ENCODE assay signal across 8 mouse cellular contexts in genomic region chr9:20727601-20728113, GRCm38 (mm10). TPM values are rescaled to one million over a fixed set of nuclear protein-coding genes. Genes with fewer than 3 reads are reported as not detected.
DNase-seq lines count a peak whose midpoint lies in the region; ATAC-seq lines count a peak whose summit lies in the region.

No protein-coding gene starts in this region.

- H3K4me3 ChIP-seq in forebrain, embryonic 15.5 days = peak overlapping the region; percentile 54
- H3K4me3 ChIP-seq in hindbrain, embryonic 14.5 days (replicated peaks; ENCODE audit: low read length) = peak overlapping the region; percentile 54
- peak overlapping the region; percentile 68 for H3K4me3 ChIP-seq in midbrain, embryonic 16.5 days (ENCODE audit: low read depth, low read length)

- no peak overlapping the region for H3K27ac ChIP-seq in forebrain, embryonic 15.5 days (replicated peaks)
- peak overlapping the region; percentile 4; the same call in 1 of the 2 replicates for H3K27ac ChIP-seq in hindbrain, embryonic 14.5 days
- no peak overlapping the region for H3K27ac ChIP-seq in midbrain, embryonic 16.5 days (ENCODE audit: low read length)

- no peaks in the 10 kb centered on the region for H3K36me3 ChIP-seq in forebrain, embryonic 15.5 days
- H3K36me3 ChIP-seq in hindbrain, embryonic 14.5 days (replicated peaks; ENCODE audit: control insufficient read depth, insufficient read depth) = no peaks in the 10 kb centered on the region
- H3K36me3 ChIP-seq in midbrain, embryonic 16.5 days (ENCODE audit: control insufficient read depth, insufficient read depth, low read length) = no peaks in the 10 kb centered on the region

- H3K9ac ChIP-seq in forebrain, embryonic 15.5 days (replicated peaks) = peak overlapping the region; percentile 63
- H3K9ac ChIP-seq in hindbrain, embryonic 14.5 days = peak overlapping the region; percentile 70
- H3K9ac ChIP-seq in midbrain, embryonic 16.5 days (ENCODE audit: low read depth, low read length) = peak overlapping the region; percentile 78

- H3K4me1 ChIP-seq in forebrain, embryonic 15.5 days = peaks cover 25% of the 10 kb centered on the region
- peaks cover 28% of the 10 kb centered on the region for H3K4me1 ChIP-seq in hindbrain, embryonic 14.5 days (replicated peaks; ENCODE audit: control insufficient read depth, insufficient read depth, low read length)
- H3K4me1 ChIP-seq in midbrain, embryonic 16.5 days (ENCODE audit: control insufficient read depth, insufficient read depth, low read length) = peaks cover 23% of the 10 kb centered on the region

- ATAC-seq in forebrain, embryonic 15.5 days (replicated peaks) = peak; percentile 63
- peak; percentile 68 for ATAC-seq in hindbrain, embryonic 14.5 days (ENCODE audit: low FRiP score)
- ATAC-seq in midbrain, embryonic 16.5 days = peak; percentile 47

- H3K9me3 ChIP-seq in forebrain, embryonic 15.5 days = no peaks in the 10 kb centered on the region
- H3K9me3 ChIP-seq in hindbrain, embryonic 14.5 days (ENCODE audit: control insufficient read depth, low read length) = no peaks in the 10 kb centered on the region
- H3K9me3 ChIP-seq in midbrain, embryonic 16.5 days (replicated peaks; ENCODE audit: control insufficient read depth, low read length, poor library complexity, severe bottlenecking) = no peaks in the 10 kb centered on the region

- peak; percentile 39 for DNase-seq in kidney, adult 18-20 months
- no peak for DNase-seq in kidney, adult 11 months
- DNase-seq in adrenal gland, adult 2 months = peak; percentile 74
- DNase-seq in hindbrain, embryonic 14.5 days (ENCODE audit: low spot score) = peak; percentile 64
- peak; percentile 45 for DNase-seq in liver
- peak; percentile 49 to 51 for DNase-seq in thymus, postnatal 36 days

- WGBS in forebrain, embryonic 15.5 days = 1% methylated on average over 46 of the region's 46 CpGs
- WGBS in hindbrain, embryonic 14.5 days = 1% methylated on average over 38 of the region's 46 CpGs
- under 1% methylated on average over 42 of the region's 46 CpGs for whole genome bisulfite sequencing in midbrain, embryonic 16.5 days

- peaks cover 3% of the 10 kb centered on the region; the same call in 1 of the 2 replicates for H3K27me3 ChIP-seq in forebrain, embryonic 15.5 days
- no peaks in the 10 kb centered on the region for H3K27me3 ChIP-seq in hindbrain, embryonic 14.5 days (ENCODE audit: control insufficient read depth, insufficient read depth, low read length)
- no peaks in the 10 kb centered on the region for H3K27me3 ChIP-seq in midbrain, embryonic 16.5 days (ENCODE audit: control insufficient read depth, insufficient read depth, low read depth, low read length)

- peak overlapping the region; percentile 93 for H3K4me2 ChIP-seq in forebrain, embryonic 15.5 days (replicated peaks)
- peak overlapping the region; percentile 99 for H3K4me2 ChIP-seq in hindbrain, embryonic 14.5 days (replicated peaks)
- H3K4me2 ChIP-seq in midbrain, embryonic 16.5 days (ENCODE audit: low read length) = peak overlapping the region; percentile 99

RNA-seq across cellular contexts. Expression of gene Olfm2, which starts 18.5 kb away (rescaled TPM):
- 1 to 10 TPM in 1 of 2 experiments, under 1 TPM in 1; 0.49 to 1.0 TPM for total RNA-seq in adrenal gland, adult 2 months (2021)
- 1.1 and 2.9 TPM in 2 replicates for polyA plus RNA-seq in adrenal gland, adult 2 months (2012; rRNA removed)
- polyA plus RNA-seq in forebrain, embryonic 15.5 days (2015; fragmentation: Nextera tagmentation; extraction: Ambion mirVana) = 121 and 123 TPM in 2 replicates
- polyA plus RNA-seq in hindbrain, embryonic 14.5 days (2014; fragmentation: Nextera tagmentation; extraction: Ambion mirVana) = 185 and 207 TPM in 2 replicates
- polyA plus RNA-seq in midbrain, embryonic 16.5 days (2015; fragmentation: Nextera tagmentation; extraction: Ambion mirVana) = 225 and 251 TPM in 2 replicates

Comparison
In these comparisons a context has a peak if more than half of its experiments do, and no peak if none do; other contexts are left out.
1. RNA of gene Olfm2, which starts 18.5 kb away (polyA plus RNA-seq): 225 to 251 TPM in midbrain, embryonic 16.5 days, 185 to 207 TPM in hindbrain, embryonic 14.5 days and 121 to 123 TPM in forebrain, embryonic 15.5 days; 1.1 to 2.9 TPM in adrenal gland, adult 2 months; every median in the first group is over 10 times any median in the second.
2. Peak in every context shown above with its lines, with median percentiles within 50 percentile points of each other: ATAC-seq, H3K4me2 ChIP-seq, H3K4me3 ChIP-seq and H3K9ac ChIP-seq.